Mouse (Mus musculus): ENCODE measurements around the gene Ppp2r5a. TPM values are rescaled to one million over a fixed set of nuclear protein-coding genes. Genes with fewer than 3 reads are reported as not detected.

The Ppp2r5a gene
- total RNA-seq, 2 experiments from 2014 or later: 60.3 to 62.8 TPM

DNA sequence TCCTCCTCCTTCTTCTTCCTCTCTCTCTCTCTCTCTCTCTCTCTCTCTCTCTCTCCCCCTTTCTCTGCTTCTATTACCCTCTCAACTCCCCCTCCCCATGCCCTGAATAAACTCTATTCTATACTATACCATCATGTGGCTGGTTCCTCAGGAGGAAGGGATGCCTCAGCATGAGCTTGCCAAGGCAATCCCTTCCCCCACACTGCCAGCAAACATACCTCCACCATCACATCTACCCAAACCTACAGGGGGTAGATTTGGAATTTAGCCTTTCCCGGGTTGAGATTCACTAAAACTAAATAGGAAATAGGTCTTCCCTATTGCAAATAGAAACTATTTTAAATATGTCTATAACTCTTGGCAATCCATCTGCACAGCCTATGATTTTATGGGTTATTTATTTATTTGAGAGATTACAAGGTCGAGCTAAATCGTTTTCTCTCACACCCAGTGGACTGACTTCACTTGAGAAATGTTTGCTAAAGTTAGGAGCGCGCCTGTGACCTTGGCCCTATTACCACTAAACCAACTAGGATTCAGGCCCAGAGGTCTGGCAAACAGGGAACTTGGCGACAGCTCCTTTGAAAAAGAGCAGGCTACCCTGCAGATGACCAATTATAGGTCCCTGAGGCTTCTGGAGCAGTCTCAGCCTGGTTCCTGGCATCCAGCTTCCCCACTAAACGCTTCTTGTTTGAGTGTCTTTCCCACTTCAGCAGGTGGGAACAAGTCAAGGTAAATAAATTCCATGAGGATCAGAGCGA lies 17.1 kb upstream of the Ppp2r5a start:
- ATAC-seq (replicated peaks; ENCODE audit: low FRiP score, poor library complexity, severe bottlenecking): no peak

DNA sequence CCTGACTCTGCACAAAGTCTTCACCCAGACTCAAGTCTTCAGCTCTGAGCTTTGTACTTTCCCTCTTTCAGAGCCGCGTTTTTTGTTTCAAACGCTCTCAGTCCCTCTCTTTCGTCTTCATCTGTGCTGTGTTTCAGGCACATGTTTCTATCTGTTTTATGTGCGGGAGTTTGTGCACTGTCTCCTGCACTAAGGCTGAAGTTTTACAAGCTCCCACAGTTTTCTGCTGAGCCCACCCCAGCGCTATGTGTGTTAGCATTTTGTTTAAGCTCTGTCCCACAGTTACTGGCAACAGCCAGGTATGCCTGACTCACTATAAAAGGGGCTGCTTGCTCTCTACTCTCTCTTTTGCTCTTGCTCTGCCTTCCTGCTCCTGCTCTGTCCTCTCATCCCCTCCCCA lies 16.3 kb upstream of the Ppp2r5a start:
- no peak for ATAC-seq (replicated peaks; ENCODE audit: low FRiP score, poor library complexity, severe bottlenecking)

DNA sequence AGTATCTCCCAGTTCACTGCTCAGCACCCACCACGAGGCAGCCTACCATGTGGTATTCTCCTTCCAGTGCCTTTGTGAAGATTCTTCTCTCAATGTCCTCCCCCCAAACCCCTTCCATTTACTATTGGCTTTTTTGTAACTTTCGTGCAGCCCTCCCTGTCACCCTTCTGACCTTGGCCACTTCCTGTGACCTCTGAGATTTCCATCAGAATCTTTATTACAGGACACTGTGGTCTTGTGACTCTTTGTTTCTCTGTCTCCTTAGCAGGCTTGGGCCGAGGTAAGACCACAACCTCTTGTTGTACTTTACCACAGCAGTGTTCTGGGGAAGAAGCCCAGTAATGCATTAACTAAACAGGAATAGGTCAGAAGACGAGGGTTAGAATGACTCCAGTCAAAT lies 15.9 kb upstream of the Ppp2r5a start:
- no peak for ATAC-seq (replicated peaks; ENCODE audit: low FRiP score, poor library complexity, severe bottlenecking)

DNA sequence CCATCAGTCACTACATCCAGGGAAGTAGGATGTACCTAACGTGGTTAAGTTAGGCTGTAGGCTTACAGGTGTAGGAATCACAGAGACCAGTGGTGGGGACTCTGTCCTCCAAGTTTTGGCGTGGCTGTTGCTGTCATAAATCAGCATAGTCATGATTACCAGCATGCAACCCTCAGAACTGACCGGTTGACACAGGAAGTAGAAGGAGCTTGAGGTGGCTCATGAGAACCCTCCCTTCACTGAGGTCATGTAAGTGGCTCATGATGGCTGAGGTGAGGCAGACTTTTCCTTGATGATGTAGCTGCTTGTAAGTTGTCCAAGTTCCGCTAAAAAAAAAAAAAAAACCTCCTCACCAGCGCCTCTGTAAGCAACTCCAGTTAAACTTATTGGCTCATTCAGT lies 14.0 kb upstream of the Ppp2r5a start:
- ATAC-seq (replicated peaks; ENCODE audit: low FRiP score, poor library complexity, severe bottlenecking): no peak

DNA sequence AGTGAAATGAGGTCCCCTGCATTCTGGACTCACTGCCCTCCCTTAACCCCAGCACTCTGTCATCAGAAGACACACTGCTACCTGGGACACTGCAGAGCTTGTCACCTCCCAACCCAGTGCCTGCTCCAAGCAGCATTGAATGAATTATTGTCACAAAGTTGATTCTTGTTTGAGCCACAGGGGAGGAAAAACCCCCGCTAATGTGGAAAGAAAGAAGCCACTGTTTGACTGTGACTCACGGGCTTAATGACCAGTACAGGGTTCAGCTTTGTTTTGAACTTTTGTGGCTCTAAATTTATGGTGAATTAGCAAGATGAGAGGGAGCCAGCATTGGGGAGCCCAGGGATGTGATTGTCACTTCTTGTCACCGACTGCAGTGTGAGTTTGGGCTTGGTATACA lies 13.5 kb upstream of the Ppp2r5a start:
- no peak for ATAC-seq (replicated peaks; ENCODE audit: low FRiP score, poor library complexity, severe bottlenecking)

DNA sequence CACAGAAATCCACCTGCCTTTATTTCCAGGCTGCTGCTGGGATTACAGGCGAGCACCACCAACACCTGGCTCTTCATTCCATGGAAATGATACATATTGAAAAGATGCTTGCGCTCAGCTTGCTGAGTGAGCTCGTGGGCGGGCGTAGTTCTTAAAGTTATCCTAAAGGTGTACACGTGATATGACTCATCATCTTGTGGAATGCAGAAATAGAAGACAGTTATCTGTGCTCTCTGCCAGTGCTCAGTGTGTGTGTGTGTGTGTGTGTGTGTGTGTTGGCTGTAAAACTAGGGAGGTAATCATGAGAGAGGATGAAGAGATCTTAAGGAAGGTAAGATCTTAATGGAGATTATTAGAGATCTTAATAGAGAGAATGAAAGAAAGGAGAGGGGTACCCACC lies 11.4 kb upstream of the Ppp2r5a start:
- ATAC-seq (replicated peaks; ENCODE audit: low FRiP score, poor library complexity, severe bottlenecking): no peak

DNA sequence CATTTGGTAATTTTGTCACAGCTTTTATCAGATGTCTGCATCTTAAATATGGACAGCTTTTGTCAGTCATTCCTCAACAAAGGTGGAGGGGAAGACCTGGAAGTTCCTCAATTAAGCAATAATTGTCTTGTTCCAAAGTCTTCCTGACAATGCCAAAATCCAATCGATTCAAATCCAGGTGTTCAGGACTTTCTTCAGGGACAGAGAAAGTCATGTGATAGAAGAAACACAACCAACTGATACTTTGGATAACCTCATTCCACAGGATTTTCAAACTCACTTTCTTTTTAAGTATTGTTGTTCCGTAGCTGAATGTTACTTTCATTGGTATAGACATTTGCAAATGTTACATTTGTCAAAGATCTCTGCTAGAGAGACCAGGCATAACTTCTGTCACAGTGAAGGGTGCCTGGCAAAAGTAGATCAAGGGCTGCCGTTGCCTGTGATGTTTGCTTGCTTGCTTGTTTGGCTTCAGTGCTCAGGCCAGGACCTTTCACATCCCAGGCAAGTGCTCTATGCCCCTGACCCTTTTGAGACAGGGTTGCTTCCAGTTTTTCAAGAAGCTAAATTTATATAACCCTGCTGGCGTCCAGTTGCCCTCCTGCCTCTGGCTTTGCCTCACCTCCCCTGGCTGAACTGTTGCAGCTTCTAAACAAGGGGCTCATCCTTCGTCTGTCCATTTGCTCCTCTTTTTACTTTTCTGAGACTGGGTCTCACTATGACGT lies 10.8 kb upstream of the Ppp2r5a start:
- ATAC-seq (replicated peaks; ENCODE audit: low FRiP score, poor library complexity, severe bottlenecking): no peak

DNA sequence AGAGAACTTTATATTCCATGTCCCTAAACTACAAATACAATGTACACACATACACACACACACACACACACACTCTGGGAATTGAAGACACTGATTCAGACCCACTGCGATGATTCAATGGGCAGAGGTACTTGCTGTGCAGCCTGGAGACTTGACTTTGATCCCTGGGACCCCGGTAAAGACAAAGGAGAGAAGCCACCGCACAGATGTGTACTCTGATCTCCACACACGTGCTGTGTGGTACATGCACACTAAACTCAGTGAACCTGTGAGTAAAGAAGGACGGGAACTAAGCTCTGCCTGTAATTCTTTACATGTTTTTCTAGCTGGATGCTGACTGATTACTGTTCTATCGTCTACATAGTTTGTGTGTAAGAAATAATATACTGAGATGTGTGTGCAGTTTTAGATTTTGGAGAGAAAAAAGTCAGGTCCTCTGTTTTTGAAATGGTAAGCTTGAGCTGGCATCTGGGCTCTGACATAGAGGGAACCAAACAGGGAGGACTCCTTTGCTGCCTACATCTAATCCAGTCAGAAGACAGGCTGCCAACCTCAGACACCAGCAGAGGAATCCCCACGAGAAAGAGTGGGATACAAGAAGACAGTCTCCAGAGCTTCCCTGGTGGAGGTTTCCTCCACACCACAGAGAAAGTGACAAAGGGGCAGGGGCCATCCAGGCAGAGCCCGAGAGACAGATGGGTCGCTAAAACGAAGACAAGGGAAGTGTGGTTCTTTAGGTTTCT lies 7.4 kb upstream of the Ppp2r5a start:
- ATAC-seq (replicated peaks; ENCODE audit: low FRiP score, poor library complexity, severe bottlenecking): no peak

DNA sequence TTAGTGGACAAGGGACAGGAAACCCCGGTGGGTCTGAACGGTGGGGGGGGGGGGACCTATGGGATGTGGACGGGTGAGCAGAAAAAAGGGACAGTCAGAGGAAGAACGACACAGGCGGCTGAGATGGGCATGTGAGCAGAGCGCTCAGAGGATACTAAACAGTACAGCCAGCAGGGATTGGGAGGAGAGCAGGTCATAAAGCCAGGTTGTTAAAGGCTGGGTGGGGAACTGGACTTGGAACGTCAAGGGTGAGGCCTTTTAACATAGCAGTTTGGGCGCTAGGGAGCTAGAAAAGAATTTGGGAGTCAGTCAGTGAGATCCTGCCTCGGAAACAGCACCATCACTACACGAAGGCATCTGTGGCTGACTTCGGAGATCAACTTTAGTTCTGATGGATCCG lies 4.2 kb upstream of the Ppp2r5a start:
- ATAC-seq (replicated peaks; ENCODE audit: low FRiP score, poor library complexity, severe bottlenecking): no peak

DNA sequence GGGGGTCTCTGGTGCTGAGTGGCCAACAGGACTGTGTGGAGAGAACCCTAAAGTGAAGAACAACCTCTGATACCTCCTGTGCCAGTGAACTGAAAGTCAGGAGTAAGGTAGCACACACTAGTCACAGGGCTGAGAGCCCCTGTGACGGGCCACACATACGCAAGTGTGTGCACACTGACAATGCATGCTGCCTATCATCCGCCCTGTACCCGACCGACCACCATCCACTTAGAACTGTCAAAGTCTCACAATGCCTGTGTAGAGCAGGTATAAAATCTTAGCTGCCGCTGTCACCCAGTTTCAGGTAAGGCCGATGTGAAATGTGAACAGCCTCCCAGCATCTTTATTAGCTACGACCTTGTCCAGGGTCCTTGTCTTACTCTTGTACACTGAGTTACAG lies 3.4 kb upstream of the Ppp2r5a start:
- no peak for ATAC-seq (replicated peaks; ENCODE audit: low FRiP score, poor library complexity, severe bottlenecking)

DNA sequence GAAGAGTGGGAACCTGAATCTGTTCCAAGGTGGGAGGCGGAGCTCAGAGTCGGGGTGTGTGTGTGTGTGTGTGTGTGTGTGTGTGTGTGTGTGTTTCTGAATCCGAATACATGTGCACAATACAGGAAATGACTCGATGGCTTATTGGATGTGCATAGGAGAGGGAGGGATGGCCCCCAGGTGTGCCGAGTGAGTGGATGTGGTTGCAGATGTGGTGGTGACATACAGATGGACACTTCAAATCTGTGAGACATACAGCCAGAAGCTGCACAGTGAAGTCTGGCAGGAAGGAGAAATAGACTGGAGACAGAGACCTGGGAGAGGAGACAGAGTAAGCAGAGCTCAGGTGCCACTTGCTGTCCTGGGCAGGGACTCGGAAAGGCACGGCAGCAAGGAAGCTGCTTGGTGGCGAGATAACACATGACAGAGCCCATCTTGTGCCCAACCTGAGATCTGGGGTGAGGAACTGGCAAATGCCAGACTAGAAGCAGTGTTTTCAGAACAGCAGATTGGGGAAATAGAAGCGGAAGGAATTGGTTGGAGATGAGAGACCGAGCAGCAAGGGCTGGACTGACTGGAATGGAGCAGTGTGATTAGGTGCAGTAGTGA lies 1.8 kb upstream of the Ppp2r5a start:
- 0 out of 2 replicates have a peak, but pooled peaks have one; percentile 23 for ATAC-seq (replicated peaks; ENCODE audit: low FRiP score, poor library complexity, severe bottlenecking)

DNA sequence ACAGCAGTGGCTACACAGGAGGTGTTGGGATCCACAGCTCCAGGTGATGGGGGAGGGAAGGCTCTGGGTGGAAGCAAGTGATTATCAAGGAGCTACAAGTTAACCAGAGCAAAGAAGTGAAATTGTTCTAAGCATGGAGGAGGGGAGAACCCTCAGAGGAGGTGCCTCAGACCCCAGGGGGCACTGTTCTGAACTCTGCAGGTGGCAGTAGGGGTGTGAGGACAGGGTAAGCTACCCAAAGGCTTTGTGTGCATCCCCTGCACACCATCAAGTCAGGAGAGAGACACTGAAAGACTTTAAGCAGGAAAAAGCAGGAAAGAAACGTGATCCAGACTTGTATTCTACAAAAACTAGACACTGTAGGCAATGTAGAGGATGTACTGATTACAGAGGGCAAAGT lies 1.2 kb upstream of the Ppp2r5a start:
- ATAC-seq (replicated peaks; ENCODE audit: low FRiP score, poor library complexity, severe bottlenecking): no peak

DNA sequence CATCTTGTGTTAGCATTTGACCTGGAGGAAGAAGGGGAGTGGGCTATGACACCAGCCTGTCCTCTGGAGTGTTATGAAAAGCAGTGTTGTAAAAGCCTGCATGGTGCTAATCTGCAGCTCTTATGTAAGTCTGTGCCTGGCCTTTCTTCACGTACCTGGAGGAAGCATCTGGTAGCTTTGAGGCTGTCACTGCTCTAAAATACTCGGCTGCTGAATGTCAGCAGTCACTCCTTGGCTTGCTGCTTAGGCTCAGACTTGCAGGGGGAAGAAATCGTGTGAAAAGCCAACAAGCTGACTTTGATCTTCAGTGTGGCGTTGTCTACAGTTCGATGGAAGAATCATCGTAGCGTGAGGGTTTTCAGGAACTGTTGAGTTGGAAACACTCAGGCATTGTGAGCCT lies 566 bp downstream of the Ppp2r5a start:
- no peak for ATAC-seq (replicated peaks; ENCODE audit: low FRiP score, poor library complexity, severe bottlenecking)

DNA sequence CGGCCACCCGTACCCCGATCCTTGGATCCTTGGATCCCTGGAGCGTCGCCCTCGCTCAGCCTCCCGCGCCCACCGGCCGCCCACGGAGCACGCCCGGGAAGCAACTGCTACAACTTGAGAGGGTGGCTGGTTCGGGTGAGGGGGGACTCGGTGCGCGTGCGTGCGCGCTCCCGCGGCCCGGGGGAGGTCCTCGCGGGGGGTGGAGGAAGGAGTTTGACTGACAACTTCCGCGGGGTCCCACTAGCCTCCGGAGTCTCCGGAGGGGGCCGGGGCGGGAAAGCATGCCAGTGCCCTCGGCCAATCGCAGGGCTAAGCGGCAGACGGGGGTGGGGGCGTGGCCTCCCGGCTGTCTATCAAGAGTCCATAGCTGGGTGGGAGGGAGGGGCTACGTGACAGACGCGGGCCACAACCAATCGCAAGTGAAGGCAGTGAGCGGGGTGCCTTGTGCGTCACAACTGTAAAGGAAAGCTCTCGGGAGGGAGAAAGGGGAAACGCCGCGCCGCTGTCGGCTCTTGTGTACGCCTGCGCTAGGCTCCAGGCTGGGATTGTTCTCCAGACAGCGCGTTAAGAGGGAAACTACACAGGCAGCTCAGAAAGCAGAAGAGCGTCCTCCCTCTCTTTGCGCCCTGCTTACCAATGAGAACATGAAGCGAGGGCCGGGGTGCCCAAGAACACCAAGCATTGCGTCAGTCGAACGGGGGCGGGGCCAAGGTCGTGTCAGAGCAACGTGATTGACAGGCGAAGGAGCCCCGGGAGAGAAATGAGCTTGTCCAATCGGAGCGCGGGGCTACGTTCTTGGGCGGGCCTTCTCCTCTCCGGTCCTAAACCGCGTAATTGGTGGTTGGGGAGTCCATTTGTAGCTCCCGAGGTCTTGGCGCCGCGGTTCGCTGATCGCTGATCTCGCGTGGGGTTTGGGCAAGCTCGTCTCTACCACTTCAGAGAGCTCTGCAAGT lies 5.9 kb downstream of the Ppp2r5a start:
- peak; percentile 92 for ATAC-seq (replicated peaks; ENCODE audit: low FRiP score, poor library complexity, severe bottlenecking)

DNA sequence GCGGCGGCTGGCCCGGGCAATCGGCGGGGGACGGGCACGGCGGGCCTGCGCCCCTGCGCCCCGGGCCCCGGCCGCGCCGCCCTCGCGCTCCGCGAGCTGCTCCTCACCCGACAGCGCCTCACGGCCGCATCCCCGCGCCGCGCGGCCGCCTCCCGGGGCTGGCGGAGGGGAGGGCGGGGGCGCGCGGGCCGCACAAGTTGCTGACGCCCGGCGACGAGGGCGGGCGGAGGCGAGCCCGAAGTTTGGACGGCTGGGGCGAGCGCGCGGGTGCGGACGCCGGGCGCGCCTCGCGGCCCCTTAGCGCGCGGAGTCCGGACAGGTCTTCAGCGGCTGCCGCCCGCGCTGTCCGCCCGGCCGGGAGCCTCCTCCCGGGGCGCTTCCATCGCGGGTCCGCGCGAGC lies 6.6 kb downstream of the Ppp2r5a start:
- ATAC-seq (replicated peaks; ENCODE audit: low FRiP score, poor library complexity, severe bottlenecking): peak; percentile 37; the same call in 1 of the 2 replicates

DNA sequence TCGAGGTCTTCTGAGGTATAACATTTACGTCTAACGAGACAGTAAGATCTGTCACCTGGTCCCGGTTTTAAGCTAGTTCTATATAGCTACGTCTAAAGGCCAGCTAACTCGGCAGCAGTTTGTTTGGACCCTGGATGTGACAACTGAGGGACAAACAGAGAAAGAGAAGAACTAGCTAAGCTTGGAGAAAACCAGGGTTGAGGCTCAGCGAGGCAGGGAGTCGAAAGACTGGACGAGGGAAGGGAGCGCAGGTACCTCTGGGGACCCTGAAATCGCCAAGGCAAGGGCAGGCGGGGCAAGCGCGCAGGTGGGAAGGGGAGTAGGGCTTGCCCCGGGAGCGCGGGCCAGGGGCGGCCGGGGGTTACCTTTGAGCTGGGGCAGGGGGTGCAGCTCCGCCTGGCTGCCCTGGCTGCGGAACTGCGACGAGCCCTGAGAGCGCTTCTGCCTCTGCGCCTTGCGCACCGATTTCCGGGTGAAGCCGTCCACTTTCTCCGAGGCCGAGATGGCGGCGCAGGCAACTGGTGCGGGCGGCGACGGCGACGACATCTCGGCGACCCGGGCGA lies 7.1 kb downstream of the Ppp2r5a start:
- no peak for ATAC-seq (replicated peaks; ENCODE audit: low FRiP score, poor library complexity, severe bottlenecking)

DNA sequence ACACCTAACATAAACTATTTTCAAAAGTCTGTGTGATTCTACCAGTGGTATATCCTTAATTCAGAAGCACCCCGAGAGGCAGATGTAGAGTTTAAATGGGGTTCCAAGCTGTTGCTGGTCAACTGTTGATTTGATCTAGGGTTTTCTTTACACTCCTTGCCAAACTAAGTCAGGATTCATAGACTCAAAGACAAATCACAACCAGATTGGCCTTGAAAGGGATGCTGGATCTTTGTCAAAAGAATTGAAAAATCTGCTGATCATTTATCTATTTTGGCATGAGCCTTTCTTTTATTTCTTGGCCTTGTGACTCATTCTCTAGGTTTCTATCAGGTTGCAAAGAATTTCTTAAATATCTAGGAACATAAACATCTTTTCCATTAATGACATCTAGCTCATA lies 7.9 kb downstream of the Ppp2r5a start:
- no peak for ATAC-seq (replicated peaks; ENCODE audit: low FRiP score, poor library complexity, severe bottlenecking)

DNA sequence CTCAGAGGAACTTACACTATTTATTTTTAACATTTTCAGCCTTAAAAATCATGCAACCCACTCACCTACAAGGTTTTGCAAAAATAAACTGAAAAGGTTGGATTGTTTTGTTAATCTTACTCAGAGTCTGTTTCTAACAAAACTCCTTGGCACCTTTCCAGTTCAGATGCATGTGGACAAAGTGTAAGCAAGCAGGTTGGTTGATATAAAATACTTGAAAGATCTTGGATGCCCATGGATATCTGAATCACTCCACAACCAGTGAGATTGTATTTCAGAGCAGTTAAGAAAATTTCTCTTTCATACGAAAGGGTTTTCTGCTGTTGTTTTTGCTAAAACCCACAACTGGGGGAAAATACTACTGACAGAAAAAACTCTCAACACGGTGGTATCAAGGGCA lies 8.9 kb downstream of the Ppp2r5a start:
- no peak for ATAC-seq (replicated peaks; ENCODE audit: low FRiP score, poor library complexity, severe bottlenecking)

DNA sequence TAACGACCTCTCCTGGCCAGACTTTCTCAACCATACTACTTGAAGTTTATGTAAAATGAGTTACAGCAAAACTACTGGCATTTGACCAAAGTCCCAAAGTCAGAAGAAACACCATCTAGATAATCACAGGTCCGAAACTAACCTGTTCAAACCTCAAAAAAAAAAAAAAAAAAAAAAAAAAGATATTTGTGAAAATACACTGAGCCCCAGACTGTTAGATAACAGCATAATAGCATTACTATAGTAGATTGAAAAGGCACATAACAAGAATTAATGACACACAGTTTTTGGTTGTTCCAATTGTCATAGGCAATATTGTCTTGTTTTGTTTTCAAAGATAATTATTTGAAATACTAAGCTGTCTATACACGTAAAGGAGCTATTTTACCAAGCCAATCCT lies 9.5 kb downstream of the Ppp2r5a start:
- no peak for ATAC-seq (replicated peaks; ENCODE audit: low FRiP score, poor library complexity, severe bottlenecking)
